Mouse (Mus musculus) cerebellum, postnatal 14 days (tissue): ENCODE measurements at regions not wholly inside any gene's neighbourhood (a gene's known extent, or its start where the extent isn't known, plus 50 kb on each side); places are given as distances from the start of the nearest gene placed in this dataset.

Experiments used
- DNase-seq, 2 experiments: peaks; one replicate each; pipeline ENCODE4 v3.0.0; 2021; ENCODE audit warnings: mixed read lengths in 2 of 2

DNA sequence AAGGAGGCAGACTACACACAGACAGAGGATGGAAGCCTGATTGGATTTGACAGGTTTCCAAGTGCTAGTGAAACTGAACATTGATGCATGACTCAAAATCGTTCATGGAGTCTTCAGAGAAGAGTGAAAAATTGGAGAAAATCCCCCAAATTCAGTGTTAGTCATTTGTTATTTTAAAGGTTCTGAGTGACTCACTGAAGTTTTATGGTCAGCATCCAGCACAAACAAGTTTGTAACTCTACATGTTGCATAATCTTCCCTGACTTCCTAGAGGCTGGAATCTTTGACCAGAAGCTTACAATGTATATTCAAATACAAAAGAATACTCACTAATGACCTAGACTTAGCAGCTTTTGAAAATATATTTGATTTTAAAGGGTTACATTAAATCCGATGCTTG lies 224.3 kb upstream of the Pot1a start:
- no peak for DNase-seq

DNA sequence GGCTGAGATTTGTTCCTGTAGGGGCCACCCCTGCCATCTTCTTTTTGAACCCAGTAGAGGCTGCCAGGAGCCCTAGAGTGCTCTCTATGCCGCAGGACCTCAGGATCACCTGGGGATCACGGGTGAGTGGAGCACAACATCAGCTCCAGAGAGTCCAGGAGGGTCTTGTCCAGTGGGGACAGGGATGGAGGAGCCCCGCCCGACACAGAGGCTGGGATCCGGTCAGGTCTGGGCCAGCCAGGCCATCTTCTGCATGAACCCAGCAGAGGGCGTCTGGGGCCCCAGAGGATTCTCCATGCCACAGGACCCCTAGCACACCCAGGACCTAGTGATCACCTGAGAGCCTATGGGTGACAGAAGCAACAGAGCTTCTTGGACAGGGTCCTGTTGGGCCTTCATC lies 206.3 kb upstream of the Pot1a start:
- no peak for DNase-seq

DNA sequence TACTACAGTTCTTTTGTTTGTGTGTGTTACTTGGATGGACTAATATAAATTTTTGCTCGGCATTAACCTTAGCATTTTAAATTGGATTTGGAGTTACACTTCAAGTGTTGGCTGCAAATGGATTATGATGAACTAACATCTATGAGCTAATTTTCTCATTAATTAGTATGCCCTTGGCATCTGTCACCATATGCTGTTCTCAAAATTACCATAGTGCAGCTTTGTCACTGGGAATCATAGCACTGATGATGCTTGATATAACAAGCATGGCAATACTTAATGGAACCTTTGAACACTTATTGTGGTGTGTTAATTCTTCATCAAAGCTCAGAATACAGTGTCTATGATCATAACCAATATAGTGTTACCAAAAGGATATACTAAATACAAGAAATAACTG lies 185.0 kb upstream of the Pot1a start:
- DNase-seq = no peak

DNA sequence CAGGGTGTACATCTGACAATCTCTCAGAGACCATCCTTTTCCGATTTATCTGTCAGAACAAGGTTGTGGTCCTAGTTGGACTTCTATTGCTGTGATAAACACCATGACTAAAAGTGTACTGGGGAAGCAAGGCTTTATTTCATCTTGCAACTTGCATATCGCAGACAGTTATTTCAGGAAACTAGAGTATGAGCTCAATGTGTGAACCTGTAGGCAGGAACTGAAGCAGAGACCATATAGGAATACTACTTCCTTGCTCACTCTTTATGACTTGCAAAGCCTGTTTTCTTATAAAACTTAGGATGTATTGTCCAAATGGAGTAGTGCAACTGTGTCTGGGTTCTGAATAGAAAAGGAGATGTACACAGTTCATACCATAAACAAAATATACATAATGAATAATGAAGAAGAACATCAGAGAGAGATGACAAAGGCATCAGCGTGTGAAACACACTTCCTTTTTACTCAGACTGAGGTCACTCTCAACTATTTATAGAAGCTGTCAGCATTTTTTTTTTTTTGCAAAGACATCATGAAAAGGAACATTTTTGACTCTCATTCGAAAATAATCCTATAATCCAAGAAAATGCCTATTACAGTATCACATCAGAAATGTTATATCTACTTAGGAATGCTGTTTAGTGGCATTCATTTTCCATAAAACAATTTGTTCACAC lies 169.3 kb upstream of the Pot1a start:
- no peak for DNase-seq

DNA sequence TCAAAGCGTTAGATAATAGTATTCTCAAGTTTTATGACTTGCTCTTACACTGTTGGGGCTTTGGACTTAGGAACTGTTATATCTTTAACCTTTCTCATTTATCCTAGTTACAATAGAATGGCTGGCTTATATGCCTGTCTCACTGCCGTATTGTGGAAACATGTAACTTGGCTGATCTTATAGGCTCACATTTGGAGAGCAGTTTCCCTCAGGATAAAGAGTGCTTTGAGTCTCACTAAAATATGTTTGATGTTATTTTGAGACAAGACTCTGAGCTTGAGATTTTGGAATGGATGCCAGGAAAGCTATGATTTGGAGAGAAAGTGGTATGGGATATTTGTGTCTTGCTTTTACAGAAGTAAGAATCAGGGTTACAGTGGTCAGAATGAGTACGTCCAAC lies 156.4 kb upstream of the Pot1a start:
- no peak for DNase-seq

DNA sequence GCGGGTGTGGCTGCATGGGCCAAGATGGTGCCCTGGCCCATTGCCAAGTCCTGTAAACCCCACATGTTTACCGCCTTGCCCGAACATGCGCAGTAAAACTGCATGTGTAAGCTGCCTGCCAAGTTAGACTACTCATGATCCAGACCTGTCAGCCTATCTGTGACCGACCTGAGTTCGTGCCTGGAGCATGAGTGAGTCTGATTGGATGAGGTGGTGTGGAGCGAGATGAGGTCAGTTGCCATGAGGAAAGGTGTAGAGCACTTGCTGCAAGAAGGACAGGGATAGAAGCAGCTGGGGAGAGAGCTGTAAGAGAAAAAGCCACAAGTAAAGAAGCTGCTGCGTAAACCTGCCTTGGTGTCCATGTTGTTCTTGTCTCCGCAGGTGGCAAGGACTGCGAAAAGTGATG lies 122.1 kb upstream of the Pot1a start:
- peak in 1 of 2 experiments; percentile 1 for DNase-seq

DNA sequence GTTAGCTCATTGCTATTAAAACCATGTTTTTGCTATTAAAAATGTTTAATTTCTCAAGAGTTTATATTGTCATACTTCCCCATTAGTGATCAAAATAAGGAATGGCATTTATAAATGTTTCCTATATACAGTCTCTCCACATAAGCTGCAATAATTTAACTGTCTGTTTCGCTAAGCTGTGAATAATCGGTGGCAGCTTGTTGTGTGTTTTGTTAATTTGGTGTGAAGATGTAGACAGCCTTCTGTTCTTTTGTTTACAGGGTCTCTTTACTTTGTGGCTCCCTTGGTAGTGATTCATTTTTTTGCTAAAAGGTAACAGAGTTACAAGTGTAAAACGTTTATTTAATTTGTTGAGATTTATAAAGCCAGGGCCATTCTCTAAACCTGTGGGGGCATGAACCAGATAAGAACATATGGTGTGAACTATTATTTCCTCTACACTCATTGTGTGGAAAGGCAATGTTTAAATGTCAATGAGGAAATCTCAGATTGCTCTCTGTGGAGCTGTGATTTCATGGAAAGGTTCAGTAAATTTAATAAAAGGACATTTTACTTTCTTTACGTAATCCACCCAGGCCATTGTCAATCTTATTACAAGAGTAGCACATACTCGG lies 108.9 kb upstream of the Pot1a start:
- DNase-seq = no peak

DNA sequence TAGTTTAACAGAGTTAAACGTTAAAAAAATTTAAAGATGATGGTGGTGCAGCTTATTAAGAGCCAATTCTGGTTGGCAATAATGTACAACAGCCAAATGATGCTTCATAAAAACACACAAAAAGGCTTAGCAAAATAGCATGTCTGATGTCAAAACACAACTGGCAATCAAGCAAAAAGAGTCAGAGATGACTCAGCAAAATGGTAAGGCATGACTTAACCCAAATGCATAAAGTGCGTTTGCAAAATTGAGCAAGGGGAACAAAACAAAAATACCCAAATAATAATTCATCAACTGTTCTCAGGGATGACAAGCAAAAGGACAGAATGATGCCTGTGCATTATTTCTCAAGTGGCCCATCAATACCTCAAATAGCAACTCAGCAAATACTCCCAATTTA lies 105.1 kb upstream of the Pot1a start:
- DNase-seq = no peak

DNA sequence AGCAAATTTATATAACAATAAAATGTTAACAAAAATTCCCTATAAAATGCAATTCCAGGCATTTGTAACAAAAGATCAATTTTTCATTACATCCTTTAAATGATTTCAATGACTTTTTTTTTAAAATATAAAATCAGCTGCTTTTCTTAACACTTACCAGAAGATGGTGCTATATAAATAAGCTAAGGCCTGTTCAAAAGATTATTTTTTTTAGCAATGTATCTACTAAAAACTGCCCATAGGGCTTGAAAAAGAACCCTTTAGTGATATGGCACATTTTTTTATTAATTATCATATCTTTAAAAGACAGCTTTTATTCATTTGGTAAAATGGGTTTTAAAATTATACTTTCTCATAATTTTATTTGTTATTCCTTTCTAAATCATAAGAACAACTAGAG lies 90.9 kb upstream of the Pot1a start:
- no peak for DNase-seq

DNA sequence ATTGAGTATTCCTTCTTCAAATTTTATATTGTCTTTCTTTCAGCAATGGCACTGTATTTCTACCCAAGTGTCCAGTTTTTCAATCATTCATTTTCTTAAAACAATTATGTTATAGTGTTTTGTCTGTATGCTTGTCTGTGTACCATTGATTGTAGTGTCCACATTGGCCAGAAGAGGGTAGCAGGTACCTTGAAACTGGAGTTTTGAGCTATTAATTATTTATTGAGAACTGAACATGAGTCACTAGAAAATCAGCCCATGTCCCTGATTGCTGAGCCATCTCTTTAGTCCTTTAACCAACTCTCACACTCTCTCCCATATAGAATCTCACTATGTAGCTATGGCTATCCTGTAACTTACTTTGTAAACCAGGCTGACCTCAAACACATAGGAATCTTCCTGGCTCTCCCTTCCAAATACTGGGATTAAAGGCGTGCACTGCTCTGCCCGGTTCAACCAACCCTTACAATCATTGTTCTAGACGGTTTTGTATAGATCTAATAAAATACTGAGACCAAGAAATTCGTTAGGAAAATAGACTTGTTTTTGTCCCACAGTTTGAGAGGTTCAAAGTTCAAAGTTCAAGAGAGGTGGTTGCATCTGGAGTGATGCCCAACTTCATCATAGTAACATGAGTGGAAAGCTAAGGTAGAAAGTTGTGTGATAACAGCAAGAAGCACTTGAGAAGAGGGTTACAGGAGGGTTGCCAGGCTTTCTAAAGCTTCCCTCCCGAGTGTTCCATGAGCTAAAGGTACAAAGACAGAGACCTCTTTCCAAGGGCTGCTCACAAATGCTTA lies 85.6 kb upstream of the Pot1a start:
- DNase-seq = peak; percentile 1 to 13

DNA sequence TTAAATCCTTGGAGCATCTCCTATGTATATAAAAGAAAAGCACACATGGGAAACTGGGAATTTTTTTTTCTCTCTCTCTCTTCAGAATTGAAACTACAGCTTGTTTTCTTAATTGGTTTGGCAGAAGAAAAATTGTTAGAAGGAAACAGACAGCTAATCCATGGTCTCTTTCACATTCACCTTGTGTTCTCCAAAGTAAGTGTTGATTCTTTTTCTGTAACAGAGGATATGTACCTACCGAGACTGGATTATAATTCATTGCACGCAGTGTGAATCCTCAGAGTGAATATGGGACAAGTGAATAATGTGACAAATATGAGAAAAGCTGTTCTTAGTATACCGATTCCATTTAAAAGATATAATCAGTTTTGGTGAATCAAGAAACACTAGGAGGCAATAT lies 58.9 kb upstream of the Pot1a start:
- DNase-seq = no peak
